Mouse (Mus musculus) kidney, postnatal 0 days (tissue): ENCODE measurements around the gene Ndufc1. TPM values are rescaled to one million over a fixed set of nuclear protein-coding genes. Genes with fewer than 3 reads are reported as not detected.
A peak's percentile ranks its signal among the peaks of the same experiment; 100 is the strongest.
"Not testable (repeated sequence)": the region's sequence is repeated elsewhere in the genome, so short reads cannot be mapped to it uniquely, and the experiment has no call there.

Experiments used
- ATAC-seq: fragments of 200-750 bp; cut with Nextera tagmentation; replicated peaks from 2 replicates; pipeline ENCODE4 v1.8.0; 2017; ENCODE audit warnings: low read depth, moderate number of reproducible peaks, moderate TSS enrichment, moderate library complexity; ENCODE audit not compliant: low FRiP score
- DNase-seq: peaks from one replicate; pipeline ENCODE4 v3.0.0-alpha.2; 2016; ENCODE audit warnings: low spot score
- H3K27ac ChIP-seq: fragments of 300-500 bp; sonication (generic); 2 replicates; pipeline ENCODE4 v1.5.1; 2014; ENCODE audit warnings: mild to moderate bottlenecking
- H3K27me3 ChIP-seq: fragments of 300-500 bp; sonication (generic); 2 replicates; pipeline ENCODE4 v1.6.1; 2014; ENCODE audit warnings: low read length, mixed read lengths; ENCODE audit not compliant: insufficient read depth
- H3K36me3 ChIP-seq: fragments of 300-500 bp; sonication (generic); 2 replicates; pipeline ENCODE4 v1.6.1; 2014; ENCODE audit warnings: low read length, mixed read lengths; ENCODE audit not compliant: insufficient read depth
- H3K4me1 ChIP-seq: fragments of 300-500 bp; sonication (generic); replicated peaks from 2 replicates; pipeline ENCODE4 v1.6.1; 2014; ENCODE audit warnings: antibody characterized with exemption, low read length, mixed read lengths; ENCODE audit not compliant: insufficient read depth
- H3K4me2 ChIP-seq: fragments of 300-500 bp; sonication (generic); 2 replicates; pipeline ENCODE4 v1.6.1; 2014; ENCODE audit warnings: mild to moderate bottlenecking, low read length, moderate library complexity, mixed read lengths
- H3K4me3 ChIP-seq: fragments of 300-500 bp; sonication (generic); replicated peaks from 2 replicates; pipeline ENCODE4 v1.5.1; 2014; ENCODE audit warnings: low read depth, low read length
- H3K9ac ChIP-seq: fragments of 300-500 bp; sonication (generic); 2 replicates; pipeline ENCODE4 v1.6.1; 2014; ENCODE audit warnings: low read depth, low read length
- H3K9me3 ChIP-seq: fragments of 300-500 bp; sonication (generic); replicated peaks from 2 replicates; pipeline ENCODE4 v1.6.1; 2016; ENCODE audit warnings: low read length, inconsistent platforms, mixed read lengths
- CTCF ChIP-seq: IDR thresholded peaks from 2 replicates; pipeline ENCODE4 v1.5.1; 2016; ENCODE audit warnings: antibody characterized with exemption, low read depth, mild to moderate bottlenecking, moderate library complexity
- WGBS: fragments of 180-500 bp; shearing (Covaris S2); extraction: QIAGEN DNeasy Blood & Tissue Kit; methylation state at CpG from one replicate; pipeline ENCODE4 v1.1.7; 2014; 5-methylcytosine and 5-hydroxymethylcytosine counted together
- polyA plus RNA-seq: library from polyadenylated mRNA; unstranded; fragments of >200 nt; fragmentation: Nextera tagmentation; extraction: Ambion mirVana; gene quantifications from 2 replicates; pipeline ENCODE4 v1.2.1, GENCODE M21; 2015

Gene Ndufc1
- polyA plus RNA-seq, 1 experiment from 2014 or later = 1,434 TPM

- H3K4me2 ChIP-seq = no peak overlapping the region
- no peak overlapping the region for H3K4me3 ChIP-seq
- 0 out of 2 replicates have a peak, but pooled peaks cover 6% of the 10 kb centered on the region for H3K27me3 ChIP-seq
- WGBS = 25% methylated on average over 3 of the region's 3 CpGs
- H3K9me3 ChIP-seq = no peaks in the 10 kb centered on the region
- peaks cover 8% of the 10 kb centered on the region; the same call in 1 of the 2 replicates for H3K4me1 ChIP-seq
- peaks cover 10% of the 10 kb centered on the region; the same call in 1 of the 2 replicates for H3K36me3 ChIP-seq
- DNase-seq = no peak
- H3K27ac ChIP-seq = no peak overlapping the region
- no peak for TF ChIP-seq CTCF
- no peak overlapping the region for H3K9ac ChIP-seq
- ATAC-seq = no peak
Observed at GRCm38 (mm10) chr3:51398667-51399066, 10.1 kb downstream of the Ndufc1 start.

- 68% methylated on average over 15 of the region's 15 CpGs for WGBS
- H3K9me3 ChIP-seq = no peaks in the 10 kb centered on the region
- TF ChIP-seq CTCF = no peak
- no peak for ATAC-seq
- H3K4me2 ChIP-seq = no peak overlapping the region
- H3K27me3 ChIP-seq = 0 out of 2 replicates have a peak, but pooled peaks cover 6% of the 10 kb centered on the region
- H3K4me3 ChIP-seq = no peak overlapping the region
- no peak overlapping the region for H3K9ac ChIP-seq
- no peak for DNase-seq
- 0 out of 2 replicates have a peak, but pooled peaks cover 1% of the 10 kb centered on the region for H3K36me3 ChIP-seq
- H3K27ac ChIP-seq = no peak overlapping the region
- H3K4me1 ChIP-seq = peaks cover 8% of the 10 kb centered on the region; the same call in 1 of the 2 replicates
Observed at GRCm38 (mm10) chr3:51397700-51398299, 11.0 kb downstream of the Ndufc1 start.

DNA sequence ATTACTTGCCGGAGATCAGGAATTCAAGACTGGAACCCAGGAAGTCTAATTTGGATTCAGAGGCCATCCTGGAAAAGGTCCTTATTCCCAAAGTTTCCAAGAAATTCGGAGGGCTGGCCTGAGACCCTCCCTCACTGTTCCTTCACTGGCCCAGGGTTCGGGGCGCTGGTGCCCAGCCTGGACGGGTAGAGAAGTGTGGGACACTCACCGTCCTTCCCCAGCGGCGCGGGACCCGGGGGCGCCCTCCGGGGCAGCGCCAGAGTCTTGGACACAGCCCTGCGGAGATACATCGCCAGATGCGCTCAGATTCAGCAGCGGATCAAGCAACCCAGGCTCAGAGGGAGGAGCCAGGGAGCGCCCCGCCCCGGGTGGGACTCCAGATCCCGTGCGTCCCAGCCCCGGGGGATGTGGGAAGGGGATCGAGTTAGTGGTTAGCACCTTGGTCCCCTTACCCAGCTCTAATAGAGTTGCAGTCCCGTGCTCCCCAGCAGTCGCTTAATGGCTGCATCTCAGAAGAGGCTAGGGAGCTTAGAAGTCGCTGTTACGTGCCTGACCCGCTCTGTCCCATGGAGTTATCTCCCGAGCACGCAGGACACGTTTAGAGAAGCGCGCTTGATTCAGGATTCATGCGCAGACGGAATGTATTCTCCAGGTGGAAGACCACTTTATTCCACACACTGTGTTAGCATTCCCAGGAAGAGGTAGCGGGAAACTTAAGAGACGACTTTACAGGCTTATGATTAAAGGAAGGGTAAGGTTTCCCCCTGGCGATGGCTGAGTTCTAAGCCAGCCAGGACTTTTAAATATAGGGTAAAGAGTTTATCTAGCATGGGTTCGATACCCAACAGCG lies 12.3 kb downstream of the Ndufc1 start, which contains the start of gene Mgarp:
Gene Mgarp (minus strand): TSS at position 520 of the 850 bp plus-strand sequence.
- ATAC-seq (peak; percentile 80), DNase-seq (peak; percentile 72)
- Histone ChIP-seq H3K36me3 (no peaks in the 10 kb centered on the region), H3K9me3 (no peaks in the 10 kb centered on the region), H3K4me1 (peaks cover 8% of the 10 kb centered on the region; the same call in 1 of the 2 replicates), H3K4me2 (peak within 1 kb of the TSS; percentile 91), H3K27me3 (0 out of 2 replicates have a peak, but pooled peaks cover 6% of the 10 kb centered on the region), H3K9ac (peak within 1 kb of the TSS; percentile 46), H3K4me3 (peak within 1 kb of the TSS; percentile 57), H3K27ac (no peak within 1 kb of the TSS)
- peak; percentile 58 for TF ChIP-seq CTCF
- WGBS = 3% methylated on average over 41 of the region's 41 CpGs

DNA sequence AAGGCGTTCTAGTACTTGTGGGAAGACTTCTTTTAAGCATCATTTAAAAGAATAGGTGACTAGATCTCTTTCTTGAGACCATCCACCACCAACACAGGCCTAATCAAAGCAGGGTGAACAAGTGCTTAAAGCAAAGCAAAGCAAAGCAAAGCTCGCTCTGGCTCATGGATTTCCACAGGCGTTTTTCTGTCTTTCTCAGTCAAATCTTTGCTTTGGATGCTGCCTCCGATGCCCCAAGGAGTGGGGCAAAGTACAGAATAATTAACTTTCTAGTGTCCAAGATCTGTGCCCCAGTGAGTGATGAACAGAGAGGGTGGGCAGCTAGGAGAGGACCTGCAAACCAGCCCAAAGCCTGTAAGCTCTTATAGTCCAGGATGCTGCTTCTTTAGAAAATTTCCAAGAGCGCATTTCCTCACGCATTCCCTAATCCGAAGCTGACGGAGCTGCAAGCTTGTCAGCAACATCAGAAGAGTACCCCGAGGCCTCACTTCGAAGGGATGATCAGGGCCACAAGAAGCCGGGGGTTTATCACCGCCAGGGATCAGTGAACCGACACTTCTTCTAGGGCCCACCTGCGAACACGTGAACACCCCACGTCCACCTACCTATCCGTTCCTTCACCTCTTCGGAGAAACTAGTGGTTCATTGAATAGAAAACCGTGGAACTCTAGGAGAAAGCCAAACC lies 13.2 kb downstream of the Ndufc1 start:
- H3K27ac ChIP-seq = no peak overlapping the region
- no peak for DNase-seq
- no peaks in the 10 kb centered on the region for H3K9me3 ChIP-seq
- 38% methylated on average over 19 of the region's 19 CpGs for WGBS
- peak overlapping the region; percentile 91; the same call in 1 of the 2 replicates for H3K4me2 ChIP-seq
- ATAC-seq = no peak
- H3K4me3 ChIP-seq = no peak overlapping the region
- no peak for TF ChIP-seq CTCF
- H3K27me3 ChIP-seq = 0 out of 2 replicates have a peak, but pooled peaks cover 6% of the 10 kb centered on the region
- H3K36me3 ChIP-seq = no peaks in the 10 kb centered on the region
- H3K9ac ChIP-seq = no peak overlapping the region
- peaks cover 8% of the 10 kb centered on the region; the same call in 1 of the 2 replicates for H3K4me1 ChIP-seq

DNA sequence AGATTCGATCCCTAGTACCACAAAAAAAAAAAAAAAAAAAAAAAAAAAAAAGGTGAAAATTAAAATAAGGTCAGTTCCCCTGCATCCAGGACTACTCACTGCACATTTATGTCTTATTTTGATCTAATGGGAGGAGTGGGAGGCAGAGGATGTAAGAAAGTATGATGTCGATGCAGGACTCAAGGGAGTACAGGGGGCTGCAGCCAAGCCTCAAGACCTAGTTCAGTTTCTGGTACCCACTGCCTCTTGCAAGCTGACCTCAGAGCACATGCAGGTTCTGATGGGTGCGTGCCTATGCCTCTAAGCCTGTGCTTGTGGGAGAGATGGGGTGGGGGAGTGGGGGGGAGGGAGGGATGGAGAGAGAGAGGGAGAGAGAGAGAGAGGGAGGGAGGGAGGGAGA lies 13.9 kb downstream of the Ndufc1 start:
- H3K9ac ChIP-seq = no peak overlapping the region
- DNase-seq (no peak), ATAC-seq (no peak)
- H3K4me2 ChIP-seq = no peak overlapping the region
- H3K27ac ChIP-seq = no peak overlapping the region
- no peak for TF ChIP-seq CTCF
- no peaks in the 10 kb centered on the region for H3K9me3 ChIP-seq
- H3K36me3 ChIP-seq = no peaks in the 10 kb centered on the region
- peaks cover 8% of the 10 kb centered on the region; the same call in 1 of the 2 replicates for H3K4me1 ChIP-seq
- 67% methylated on average over 3 of the region's 3 CpGs for WGBS
- 0 out of 2 replicates have a peak, but pooled peaks cover 6% of the 10 kb centered on the region for H3K27me3 ChIP-seq
- H3K4me3 ChIP-seq = no peak overlapping the region

- 95% methylated on average over 2 of the region's 2 CpGs for WGBS
- Histone ChIP-seq H3K4me3 (no peak overlapping the region), H3K9ac (no peak overlapping the region), H3K27ac (no peak overlapping the region), H3K36me3 (no peaks in the 10 kb centered on the region), H3K4me1 (peaks cover 11% of the 10 kb centered on the region; the same call in 1 of the 2 replicates), H3K4me2 (no peak overlapping the region), H3K9me3 (no peaks in the 10 kb centered on the region), H3K27me3 (0 out of 2 replicates have a peak, but pooled peaks cover 6% of the 10 kb centered on the region)
- no peak for TF ChIP-seq CTCF
- DNase-seq (no peak), ATAC-seq (no peak)
Observed at GRCm38 (mm10) chr3:51393651-51394050, 15.1 kb downstream of the Ndufc1 start.

- H3K4me1 ChIP-seq = peaks cover 12% of the 10 kb centered on the region; the same call in 1 of the 2 replicates
- H3K27me3 ChIP-seq, H3K4me2 ChIP-seq, H3K27ac ChIP-seq, H3K9ac ChIP-seq, H3K9me3 ChIP-seq, DNase-seq, H3K4me3 ChIP-seq, H3K36me3 ChIP-seq, ATAC-seq: not testable (repeated sequence)
- WGBS = 94% methylated on average over 3 of the region's 3 CpGs
Observed at GRCm38 (mm10) chr3:51393018-51393417, 15.8 kb downstream of the Ndufc1 start.
